Mouse (Mus musculus): ENCODE results near the gene Gm30191. TPM values are rescaled to one million over a fixed set of nuclear protein-coding genes. Genes with fewer than 3 reads are reported as not detected.

Gm30191 gene
- polyA plus RNA-seq, 1 experiment from 2014 or later: 0.28 TPM

- DNase-seq (ENCODE audit: low spot score): no peak
- no peak for ATAC-seq (ENCODE audit: low read depth)
- peaks cover 13% of the 10 kb centered on the region for H3K36me3 ChIP-seq (ENCODE audit: control insufficient read depth, insufficient read depth, low read length)
- no peak overlapping the region for H3K4me2 ChIP-seq (ENCODE audit: low read depth, low read length)
- no peak overlapping the region for H3K27ac ChIP-seq (replicated peaks; ENCODE audit: low read depth, low read length)
- no peak overlapping the region for H3K4me3 ChIP-seq (ENCODE audit: low read depth, low read length)
- H3K9me3 ChIP-seq (ENCODE audit: control insufficient read depth, low read length): no peaks in the 10 kb centered on the region
- no peak overlapping the region for H3K9ac ChIP-seq (ENCODE audit: low read depth, low read length)
- 78% methylated on average over 7 of the region's 7 CpGs for WGBS
- no peaks in the 10 kb centered on the region for H3K27me3 ChIP-seq (replicated peaks; ENCODE audit: control insufficient read depth, insufficient read depth, low read length)
- peaks cover 6% of the 10 kb centered on the region for H3K4me1 ChIP-seq (ENCODE audit: control insufficient read depth, insufficient read depth, low read length)
Observed at GRCm38 (mm10) chr4:134271979-134272378, 25.2 kb downstream of the Gm30191 start.

GRCm38 (mm10) chr4:134272731-134273416, 26.1 kb downstream of the Gm30191 start:
- 0 out of 2 replicates have a peak overlapping the region, but pooled peaks have one; percentile 40 for H3K9ac ChIP-seq (ENCODE audit: low read depth, low read length)
- DNase-seq (ENCODE audit: low spot score): no peak
- ATAC-seq (ENCODE audit: low read depth): no peak
- peak overlapping the region; percentile 46 for H3K4me2 ChIP-seq (ENCODE audit: low read depth, low read length)
- peaks cover 22% of the 10 kb centered on the region for H3K36me3 ChIP-seq (ENCODE audit: control insufficient read depth, insufficient read depth, low read length)
- H3K4me3 ChIP-seq (ENCODE audit: low read depth, low read length): peak overlapping the region; percentile 14
- H3K27me3 ChIP-seq (replicated peaks; ENCODE audit: control insufficient read depth, insufficient read depth, low read length): no peaks in the 10 kb centered on the region
- no peak overlapping the region; the same call in 1 of the 2 replicates for H3K27ac ChIP-seq (replicated peaks; ENCODE audit: low read depth, low read length)
- no peaks in the 10 kb centered on the region for H3K9me3 ChIP-seq (ENCODE audit: control insufficient read depth, low read length)
- H3K4me1 ChIP-seq (ENCODE audit: control insufficient read depth, insufficient read depth, low read length): peaks cover 6% of the 10 kb centered on the region
- 20% methylated on average over 13 of the region's 13 CpGs for WGBS

GRCm38 (mm10) chr4:134273417-134274345, 26.9 kb downstream of the Gm30191 start:
- peak; percentile 89 for DNase-seq (ENCODE audit: low spot score)
- Histone ChIP-seq H3K9me3 (ENCODE audit: control insufficient read depth, low read length) (no peaks in the 10 kb centered on the region), H3K27me3 (replicated peaks; ENCODE audit: control insufficient read depth, insufficient read depth, low read length) (no peaks in the 10 kb centered on the region), H3K27ac (replicated peaks; ENCODE audit: low read depth, low read length) (peak overlapping the region; percentile 35), H3K4me1 (ENCODE audit: control insufficient read depth, insufficient read depth, low read length) (peaks cover 6% of the 10 kb centered on the region), H3K4me2 (ENCODE audit: low read depth, low read length) (peak overlapping the region; percentile 46), H3K9ac (ENCODE audit: low read depth, low read length) (peak overlapping the region; percentile 40; the same call in 1 of the 2 replicates), H3K4me3 (ENCODE audit: low read depth, low read length) (peak overlapping the region; percentile 14), H3K36me3 (ENCODE audit: control insufficient read depth, insufficient read depth, low read length) (peaks cover 30% of the 10 kb centered on the region)
- WGBS: 4% methylated on average over 14 of the region's 14 CpGs
- no peak for ATAC-seq (ENCODE audit: low read depth)

- Histone ChIP-seq H3K9me3 (ENCODE audit: control insufficient read depth, low read length) (no peaks in the 10 kb centered on the region), H3K4me3 (ENCODE audit: low read depth, low read length) (no peak overlapping the region), H3K4me1 (ENCODE audit: control insufficient read depth, insufficient read depth, low read length) (peaks cover 15% of the 10 kb centered on the region), H3K4me2 (ENCODE audit: low read depth, low read length) (no peak overlapping the region), H3K9ac (ENCODE audit: low read depth, low read length) (no peak overlapping the region), H3K36me3 (ENCODE audit: control insufficient read depth, insufficient read depth, low read length) (peaks cover 41% of the 10 kb centered on the region), H3K27ac (replicated peaks; ENCODE audit: low read depth, low read length) (no peak overlapping the region), H3K27me3 (replicated peaks; ENCODE audit: control insufficient read depth, insufficient read depth, low read length) (no peaks in the 10 kb centered on the region)
- ATAC-seq (ENCODE audit: low read depth) (no peak), DNase-seq (ENCODE audit: low spot score) (no peak)
- WGBS: 89% methylated on average over 2 of the region's 2 CpGs
Observed at GRCm38 (mm10) chr4:134284942-134285341, 38.2 kb downstream of the Gm30191 start.

GRCm38 (mm10) chr4:134286226-134287167, 39.8 kb downstream of the Gm30191 start:
- Histone ChIP-seq H3K4me2 (ENCODE audit: low read depth, low read length) (peak overlapping the region; percentile 94), H3K27me3 (replicated peaks; ENCODE audit: control insufficient read depth, insufficient read depth, low read length) (no peaks in the 10 kb centered on the region), H3K4me1 (ENCODE audit: control insufficient read depth, insufficient read depth, low read length) (peaks cover 15% of the 10 kb centered on the region), H3K9me3 (ENCODE audit: control insufficient read depth, low read length) (no peaks in the 10 kb centered on the region), H3K9ac (ENCODE audit: low read depth, low read length) (peak overlapping the region; percentile 98), H3K36me3 (ENCODE audit: control insufficient read depth, insufficient read depth, low read length) (peaks cover 26% of the 10 kb centered on the region), H3K27ac (replicated peaks; ENCODE audit: low read depth, low read length) (peak overlapping the region; percentile 99), H3K4me3 (ENCODE audit: low read depth, low read length) (peak overlapping the region; percentile 98)
- DNase-seq (ENCODE audit: low spot score) (no peak), ATAC-seq (ENCODE audit: low read depth) (peak; percentile 2)
- 6% methylated on average over 21 of the region's 59 CpGs for WGBS

GRCm38 (mm10) chr4:134287168-134287564, 40.4 kb downstream of the Gm30191 start:
- peak; percentile 96 for ATAC-seq (ENCODE audit: low read depth)
- 0% methylated on average over 4 of the region's 59 CpGs for WGBS

GRCm38 (mm10) chr4:134287575-134288025, 40.9 kb downstream of the Gm30191 start, which contains the start of gene Pdik1l:
Gene Pdik1l, minus strand, starts transcription at chr4:134287895.
- DNase-seq (ENCODE audit: low spot score) (peak; percentile 93), ATAC-seq (ENCODE audit: low read depth) (peak; percentile 81)
- peaks cover 15% of the 10 kb centered on the region for H3K4me1 ChIP-seq (ENCODE audit: control insufficient read depth, insufficient read depth, low read length)
- peak within 1 kb of the TSS; percentile 98 for H3K9ac ChIP-seq (ENCODE audit: low read depth, low read length)
- peaks cover 15% of the 10 kb centered on the region for H3K36me3 ChIP-seq (ENCODE audit: control insufficient read depth, insufficient read depth, low read length)
- H3K27me3 ChIP-seq (replicated peaks; ENCODE audit: control insufficient read depth, insufficient read depth, low read length): no peaks in the 10 kb centered on the region
- peak within 1 kb of the TSS; percentile 98 for H3K4me3 ChIP-seq (ENCODE audit: low read depth, low read length)
- H3K27ac ChIP-seq (replicated peaks; ENCODE audit: low read depth, low read length): peak within 1 kb of the TSS; percentile 99
- peak within 1 kb of the TSS; percentile 94 for H3K4me2 ChIP-seq (ENCODE audit: low read depth, low read length)
- under 1% methylated on average over 17 of the region's 43 CpGs for WGBS
- H3K9me3 ChIP-seq (ENCODE audit: control insufficient read depth, low read length): no peaks in the 10 kb centered on the region

More at GRCm38 (mm10) chr4:134287168-134287564, 40.4 kb downstream of the Gm30191 start:
- H3K4me3 ChIP-seq (ENCODE audit: low read depth, low read length): peak overlapping the region; percentile 98
- no peaks in the 10 kb centered on the region for H3K27me3 ChIP-seq (replicated peaks; ENCODE audit: control insufficient read depth, insufficient read depth, low read length)
- H3K4me1 ChIP-seq (ENCODE audit: control insufficient read depth, insufficient read depth, low read length): peaks cover 15% of the 10 kb centered on the region
- DNase-seq (ENCODE audit: low spot score): peak; percentile 95
- H3K9me3 ChIP-seq (ENCODE audit: control insufficient read depth, low read length): no peaks in the 10 kb centered on the region
- peak overlapping the region; percentile 99 for H3K27ac ChIP-seq (replicated peaks; ENCODE audit: low read depth, low read length)
- peak overlapping the region; percentile 98 for H3K9ac ChIP-seq (ENCODE audit: low read depth, low read length)
- peak overlapping the region; percentile 94 for H3K4me2 ChIP-seq (ENCODE audit: low read depth, low read length)
- peaks cover 20% of the 10 kb centered on the region for H3K36me3 ChIP-seq (ENCODE audit: control insufficient read depth, insufficient read depth, low read length)
